Mouse (Mus musculus) E14TG2a.4 (cell line): ENCODE data around the gene Ankrd61.

Experiments used
- H3K27me3 ChIP-seq: 2 replicates; pipeline ENCODE4 v1.6.1; 2014; ENCODE audit warnings: low read length, control low read depth; ENCODE audit not compliant: insufficient read depth
- H3K36me3 ChIP-seq: 2 replicates; pipeline ENCODE4 v1.6.1; 2014; ENCODE audit warnings: low read length, control low read depth; ENCODE audit not compliant: insufficient read depth
- H3K4me1 ChIP-seq: replicated peaks from 2 replicates; pipeline ENCODE4 v1.6.1; 2014; ENCODE audit warnings: low read depth, low read length, control low read depth
- H3K4me3 ChIP-seq: replicated peaks from 2 replicates; pipeline ENCODE4 v1.5.1; 2014; ENCODE audit warnings: mild to moderate bottlenecking, low read length
- H3K9me3 ChIP-seq: 2 replicates; pipeline ENCODE4 v1.6.1; 2014; ENCODE audit warnings: low read length, control low read depth
- CTCF ChIP-seq: conservative IDR thresholded peaks from 2 replicates; pipeline ENCODE4 v1.5.1; 2014; ENCODE audit warnings: low read length
- NANOG ChIP-seq: IDR thresholded peaks from 2 replicates; pipeline ENCODE4 v1.6.1; 2014; ENCODE audit warnings: borderline replicate concordance, low read length, mixed read lengths
- POU5F1 ChIP-seq: IDR thresholded peaks from 2 replicates; pipeline ENCODE4 v1.6.1; 2014; ENCODE audit warnings: low read length, borderline replicate concordance

Ankrd61 gene

DNA sequence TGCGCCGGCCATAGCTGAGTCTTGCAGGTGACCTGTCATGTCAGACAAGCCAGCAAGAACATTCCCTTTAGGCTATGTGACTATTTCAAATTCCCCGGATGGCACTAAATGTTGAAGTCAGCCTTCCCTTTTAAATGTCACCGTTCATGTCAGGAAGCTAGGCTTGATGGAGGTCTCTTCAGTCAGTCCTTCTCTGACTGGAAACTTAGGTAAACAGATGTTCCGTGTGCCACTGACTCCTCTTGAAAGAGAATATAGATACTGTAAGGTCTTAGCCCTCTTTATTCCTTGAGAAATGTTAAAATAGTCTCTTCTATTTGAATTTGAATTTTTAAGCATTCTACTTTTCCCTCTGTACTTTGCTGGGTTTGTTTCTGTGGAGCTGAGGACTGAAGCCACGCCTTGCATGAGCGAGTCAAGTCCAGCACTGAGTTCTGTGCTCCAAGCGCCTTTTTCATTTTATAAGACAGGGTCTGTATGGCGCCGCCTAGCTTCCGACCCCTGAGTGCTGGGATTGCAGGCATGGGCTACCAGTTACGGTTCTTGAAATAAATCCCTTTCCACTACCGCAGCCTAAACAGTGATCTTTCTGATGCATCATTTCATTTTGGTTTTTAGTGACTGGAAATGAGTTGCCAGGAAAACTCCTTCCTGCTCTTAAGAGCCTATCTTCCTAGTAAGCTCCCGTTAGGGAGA, at the start of gene Ankrd61:
Gene Ankrd61, minus strand, starts transcription at position 51 of the 696 bp plus-strand sequence.
- TF ChIP-seq CTCF (peak; percentile 59), NANOG (no peak), POU5F1 (no peak)
- Histone ChIP-seq H3K27me3 (no peaks in the 10 kb centered on the region), H3K4me1 (0 out of 2 replicates have a peak, but pooled peaks cover 3% of the 10 kb centered on the region), H3K36me3 (peaks cover 84% of the 10 kb centered on the region), H3K4me3 (no peak within 1 kb of the TSS), H3K9me3 (no peaks in the 10 kb centered on the region)

- Histone ChIP-seq H3K9me3 (no peaks in the 10 kb centered on the region), H3K4me1 (peaks cover 9% of the 10 kb centered on the region), H3K4me3 (no peak overlapping the region), H3K27me3 (no peaks in the 10 kb centered on the region), H3K36me3 (no peaks in the 10 kb centered on the region)
- TF ChIP-seq POU5F1: no peak
These were observed 46.0 kb upstream of the Ankrd61 start for GRCm38 (mm10) chr5:143943231-143944125.

- Histone ChIP-seq H3K9me3 (no peaks in the 10 kb centered on the region), H3K27me3 (no peaks in the 10 kb centered on the region), H3K4me3 (no peak overlapping the region), H3K4me1 (peaks cover 12% of the 10 kb centered on the region), H3K36me3 (no peaks in the 10 kb centered on the region)
- TF ChIP-seq NANOG (no peak), POU5F1 (no peak), CTCF (no peak)
These were observed 44.1 kb upstream of the Ankrd61 start for GRCm38 (mm10) chr5:143941588-143941987.

DNA sequence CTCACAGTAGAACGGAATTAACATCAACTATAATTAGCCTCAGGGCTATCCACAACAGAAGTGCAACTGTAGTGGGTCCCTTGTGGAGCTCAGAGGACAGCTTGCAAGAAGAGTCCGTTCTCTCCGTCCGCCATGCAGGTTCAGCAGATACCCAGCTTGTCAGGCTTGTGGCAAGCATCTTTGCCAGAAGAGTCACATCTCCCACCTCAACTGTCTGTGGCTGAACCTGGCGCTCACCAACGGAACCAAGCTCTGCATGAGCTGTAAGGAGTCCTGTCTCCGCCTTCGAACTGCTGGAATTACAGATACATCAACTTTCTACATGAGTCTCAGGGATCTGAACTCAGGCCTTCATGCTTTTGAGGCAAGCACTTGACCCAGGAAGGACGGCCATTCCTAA, 38.7 kb upstream of the Ankrd61 start:
- Histone ChIP-seq H3K4me3 (no peak overlapping the region), H3K9me3 (no peaks in the 10 kb centered on the region), H3K4me1 (peaks cover 28% of the 10 kb centered on the region), H3K27me3 (no peaks in the 10 kb centered on the region), H3K36me3 (peaks cover 13% of the 10 kb centered on the region)
- no peak for TF ChIP-seq CTCF
- no peak for TF ChIP-seq NANOG
- no peak for TF ChIP-seq POU5F1

- peak; percentile 41 for TF ChIP-seq CTCF
- TF ChIP-seq POU5F1: no peak
- no peak for TF ChIP-seq NANOG
- H3K4me1 ChIP-seq: peaks cover 28% of the 10 kb centered on the region
- H3K27me3 ChIP-seq: no peaks in the 10 kb centered on the region
- H3K4me3 ChIP-seq: no peak overlapping the region
- H3K36me3 ChIP-seq: peaks cover 36% of the 10 kb centered on the region
- H3K9me3 ChIP-seq: no peaks in the 10 kb centered on the region
These were observed 36.4 kb upstream of the Ankrd61 start for GRCm38 (mm10) chr5:143933875-143934274.

- peaks cover 40% of the 10 kb centered on the region for H3K36me3 ChIP-seq
- H3K27me3 ChIP-seq: no peaks in the 10 kb centered on the region
- peak overlapping the region; percentile 56 for H3K4me3 ChIP-seq
- TF ChIP-seq CTCF (no peak), NANOG (no peak), POU5F1 (no peak)
- no peaks in the 10 kb centered on the region for H3K9me3 ChIP-seq
- peaks cover 28% of the 10 kb centered on the region for H3K4me1 ChIP-seq
These were observed 35.9 kb upstream of the Ankrd61 start for GRCm38 (mm10) chr5:143933414-143933813.

DNA sequence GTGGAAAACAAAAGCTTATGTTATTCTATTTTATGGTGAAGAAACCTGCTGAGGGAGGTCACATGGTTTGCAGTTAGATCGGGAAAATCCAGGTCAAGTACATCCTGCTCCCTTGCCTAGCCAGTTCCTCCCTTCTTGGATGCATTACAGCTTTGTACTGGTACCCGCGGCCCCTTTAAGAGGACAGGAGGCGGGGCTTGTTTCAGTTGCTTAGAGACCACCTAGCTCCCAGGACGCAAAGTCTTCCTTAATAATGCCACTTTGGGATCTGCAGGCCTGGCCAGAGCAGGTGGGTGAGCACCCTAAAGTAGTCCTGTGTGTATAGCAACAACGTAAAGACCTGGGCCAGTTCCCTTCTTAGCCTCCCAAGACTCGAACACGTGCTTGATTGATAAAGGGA, 35.3 kb upstream of the Ankrd61 start, which contains the start of gene Rsph10b:
Gene Rsph10b, plus strand, starts transcription at position 205 of the 400 bp plus-strand sequence.
- Histone ChIP-seq H3K4me1 (peaks cover 28% of the 10 kb centered on the region), H3K27me3 (no peaks in the 10 kb centered on the region), H3K4me3 (peak within 1 kb of the TSS; percentile 56), H3K9me3 (no peaks in the 10 kb centered on the region), H3K36me3 (peaks cover 46% of the 10 kb centered on the region)
- no peak for TF ChIP-seq NANOG
- TF ChIP-seq CTCF: no peak
- no peak for TF ChIP-seq POU5F1

DNA sequence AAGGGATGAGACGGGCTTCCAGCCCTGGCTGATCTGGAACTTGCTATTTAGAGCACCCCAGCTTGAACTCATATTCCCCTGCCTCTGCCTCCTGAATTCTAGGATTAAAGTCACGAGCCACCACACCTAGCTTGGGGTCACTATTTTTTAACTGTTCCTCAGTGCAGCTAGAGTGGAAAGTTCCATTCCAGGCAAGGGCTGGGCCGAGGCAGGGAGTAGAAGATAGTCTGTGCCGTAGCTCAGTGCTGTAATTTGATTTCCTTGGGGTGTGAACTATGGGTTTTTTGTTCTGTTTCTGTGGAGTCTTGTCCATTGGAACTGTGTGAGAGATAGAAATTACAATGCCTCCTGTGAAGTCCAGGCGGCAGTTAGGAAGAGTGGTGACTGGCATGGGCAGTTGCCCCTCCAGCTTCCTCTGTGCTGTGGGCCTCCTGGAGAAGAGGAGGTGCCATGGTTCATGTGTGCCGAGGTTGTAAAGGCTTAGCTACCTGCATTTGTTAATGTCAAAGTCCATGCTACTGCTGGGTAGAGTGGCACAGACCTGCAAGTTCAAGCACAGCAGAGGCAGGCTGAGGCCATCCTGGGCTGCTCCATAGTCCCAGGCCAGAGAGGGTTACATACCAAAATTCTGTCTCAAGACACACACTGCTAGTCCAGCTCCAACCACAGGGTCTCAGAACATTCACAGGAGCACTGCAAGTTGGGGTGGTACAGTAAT, 34.5 kb upstream of the Ankrd61 start:
- Histone ChIP-seq H3K9me3 (no peaks in the 10 kb centered on the region), H3K4me1 (peaks cover 22% of the 10 kb centered on the region), H3K27me3 (no peaks in the 10 kb centered on the region), H3K36me3 (peaks cover 52% of the 10 kb centered on the region), H3K4me3 (no peak overlapping the region)
- TF ChIP-seq CTCF (no peak), POU5F1 (no peak), NANOG (no peak)
